Mouse (Mus musculus) stomach, postnatal 0 days (tissue): ENCODE results near the gene Espnl. TPM values are rescaled to one million over a fixed set of nuclear protein-coding genes. Genes with fewer than 3 reads are reported as not detected.

Experiments
- ATAC-seq: fragments of 200-750 bp; cut with Nextera tagmentation; 2 replicates; pipeline ENCODE4 v1.8.0; 2017; ENCODE audit not compliant: low FRiP score, low TSS enrichment
- DNase-seq: peaks from one replicate; pipeline ENCODE4 v3.0.0-alpha.2; 2016; ENCODE audit warnings: low spot score
- H3K27ac ChIP-seq: fragments of 300-500 bp; sonication (generic); replicated peaks from 2 replicates; pipeline ENCODE4 v1.5.1; 2014; ENCODE audit warnings: mild to moderate bottlenecking, control low read depth
- H3K27me3 ChIP-seq: fragments of 300-500 bp; sonication (generic); 2 replicates; pipeline ENCODE4 v1.6.1; 2014; ENCODE audit warnings: low read length; ENCODE audit not compliant: control insufficient read depth, insufficient read depth
- H3K36me3 ChIP-seq: fragments of 300-500 bp; sonication (generic); 2 replicates; pipeline ENCODE4 v1.6.1; 2014; ENCODE audit warnings: low read length, mixed read lengths; ENCODE audit not compliant: control insufficient read depth, insufficient read depth
- H3K4me1 ChIP-seq: fragments of 300-500 bp; sonication (generic); replicated peaks from 2 replicates; pipeline ENCODE4 v1.6.1; 2014; ENCODE audit warnings: antibody characterized with exemption; ENCODE audit not compliant: control insufficient read depth, insufficient read depth
- H3K4me2 ChIP-seq: fragments of 300-500 bp; sonication (generic); replicated peaks from 2 replicates; pipeline ENCODE4 v1.6.1; 2014; ENCODE audit warnings: low read depth, mild to moderate bottlenecking, control low read depth, moderate library complexity
- H3K4me3 ChIP-seq: fragments of 300-500 bp; sonication (generic); 2 replicates; pipeline ENCODE4 v1.5.1; 2014; ENCODE audit warnings: low read depth, low read length, control low read depth
- H3K9ac ChIP-seq: fragments of 300-500 bp; sonication (generic); 2 replicates; pipeline ENCODE4 v1.6.1; 2014; ENCODE audit warnings: mild to moderate bottlenecking, low read length, control low read depth, mixed read lengths
- H3K9me3 ChIP-seq: fragments of 300-500 bp; sonication (generic); 2 replicates; pipeline ENCODE4 v1.6.1; 2016; ENCODE audit warnings: low read length; ENCODE audit not compliant: control insufficient read depth
- CTCF ChIP-seq: IDR thresholded peaks from 2 replicates; pipeline ENCODE4 v1.5.1; 2016; ENCODE audit warnings: antibody characterized with exemption, low read depth, mild to moderate bottlenecking, moderate library complexity
- EP300 ChIP-seq: optimal IDR thresholded peaks from 2 replicates; pipeline ENCODE3; 2016; ENCODE audit warnings: antibody characterized with exemption
- WGBS: fragments of 180-500 bp; shearing (Covaris S2); extraction: QIAGEN DNeasy Blood & Tissue Kit; methylation state at CpG from one replicate; pipeline ENCODE4 v1.1.7; 2014; 5-methylcytosine and 5-hydroxymethylcytosine counted together
- polyA plus RNA-seq: library from polyadenylated mRNA; unstranded; fragments of >200 nt; fragmentation: Nextera tagmentation; extraction: Ambion mirVana; gene quantifications from 2 replicates; pipeline ENCODE4 v1.2.1, GENCODE M21; 2015

The Espnl gene
- polyA plus RNA-seq, 1 experiment from 2014 or later: 0.02 TPM

DNA sequence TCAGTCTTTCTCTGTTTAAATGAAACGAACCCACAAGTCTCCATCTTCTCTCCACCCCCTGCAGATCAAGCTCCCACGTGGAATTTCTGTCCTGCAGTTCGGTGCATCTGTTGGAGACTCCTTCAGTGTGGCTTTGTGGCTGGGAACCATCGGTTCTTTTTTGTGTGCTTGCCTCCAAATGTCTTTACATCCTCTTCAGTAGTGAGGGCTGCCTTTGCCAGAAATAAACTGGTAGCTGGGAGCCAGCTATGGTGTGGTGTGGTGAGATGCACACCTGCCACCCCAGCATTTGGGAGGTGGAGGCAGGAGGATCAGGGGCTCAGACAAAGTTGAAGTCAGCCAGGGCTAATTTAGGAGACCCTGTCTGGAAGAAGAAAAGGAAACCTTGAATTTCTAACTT, 10.2 kb downstream of the Espnl start:
- no peaks in the 10 kb centered on the region for H3K36me3 ChIP-seq
- 50% methylated on average over 4 of the region's 4 CpGs for WGBS
- no peaks in the 10 kb centered on the region for H3K27me3 ChIP-seq

DNA sequence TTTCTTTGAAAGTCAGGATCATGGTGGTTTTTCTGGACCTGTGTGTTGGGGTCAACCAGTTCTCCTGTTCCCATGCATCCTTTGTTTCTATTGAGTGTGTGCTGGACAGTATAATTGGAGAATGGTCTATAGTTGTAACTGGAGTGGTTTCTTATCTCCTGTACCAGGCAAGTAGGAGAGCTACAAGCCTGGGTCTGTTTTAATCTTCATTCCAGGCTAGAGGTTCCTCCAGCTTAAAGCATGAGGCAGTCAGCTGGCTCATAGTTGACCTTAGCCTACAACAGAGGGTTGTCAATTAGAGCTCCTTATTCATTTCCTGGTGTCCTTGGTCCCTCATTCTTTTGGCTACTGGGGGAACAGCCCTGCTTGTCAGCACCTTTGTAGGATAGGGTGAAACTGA, 11.7 kb downstream of the Espnl start:
- Histone ChIP-seq H3K27me3 (no peaks in the 10 kb centered on the region), H3K4me1 (no peaks in the 10 kb centered on the region), H3K9ac (no peak overlapping the region), H3K9me3 (no peaks in the 10 kb centered on the region), H3K36me3 (no peaks in the 10 kb centered on the region), H3K27ac (no peak overlapping the region), H3K4me2 (no peak overlapping the region), H3K4me3 (no peak overlapping the region)
- TF ChIP-seq CTCF (no peak), EP300 (no peak)
- ATAC-seq (no peak), DNase-seq (no peak)

More for the DNA sequence above, 10.2 kb downstream of the Espnl start:
- ATAC-seq (no peak), DNase-seq (no peak)
- Histone ChIP-seq H3K4me1 (no peaks in the 10 kb centered on the region), H3K27ac (no peak overlapping the region), H3K4me2 (no peak overlapping the region), H3K9ac (no peak overlapping the region), H3K4me3 (no peak overlapping the region), H3K9me3 (no peaks in the 10 kb centered on the region)
- TF ChIP-seq EP300 (no peak), CTCF (no peak)

DNA sequence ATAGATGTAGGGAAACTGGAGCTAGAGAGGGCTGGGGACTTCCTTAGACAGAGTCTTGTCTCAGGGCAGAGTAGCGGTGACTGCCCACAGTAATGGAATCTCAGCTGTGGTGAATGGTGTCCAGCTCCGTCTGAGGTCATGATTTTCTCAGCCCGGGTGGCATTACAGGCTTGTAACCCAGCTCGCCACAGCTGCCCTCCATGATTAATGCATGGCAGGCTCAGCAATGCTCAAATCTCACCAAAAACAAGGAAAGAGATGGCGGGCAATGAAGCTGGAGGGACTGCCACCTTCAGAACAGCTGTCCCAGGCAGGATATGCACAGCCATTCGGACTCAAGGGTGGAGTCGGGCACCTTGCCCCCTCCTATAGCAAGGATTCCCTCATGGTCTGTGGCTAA, 15.5 kb downstream of the Espnl start:
- no peak overlapping the region for H3K4me3 ChIP-seq
- no peaks in the 10 kb centered on the region for H3K36me3 ChIP-seq
- WGBS: 89% methylated on average over 7 of the region's 7 CpGs
- no peak for ATAC-seq
- H3K9me3 ChIP-seq: no peaks in the 10 kb centered on the region
- H3K4me2 ChIP-seq: no peak overlapping the region
- TF ChIP-seq CTCF (no peak), EP300 (no peak)
- H3K9ac ChIP-seq: no peak overlapping the region
- H3K27me3 ChIP-seq: no peaks in the 10 kb centered on the region
- no peaks in the 10 kb centered on the region for H3K4me1 ChIP-seq
- no peak overlapping the region for H3K27ac ChIP-seq
- no peak for DNase-seq

DNA sequence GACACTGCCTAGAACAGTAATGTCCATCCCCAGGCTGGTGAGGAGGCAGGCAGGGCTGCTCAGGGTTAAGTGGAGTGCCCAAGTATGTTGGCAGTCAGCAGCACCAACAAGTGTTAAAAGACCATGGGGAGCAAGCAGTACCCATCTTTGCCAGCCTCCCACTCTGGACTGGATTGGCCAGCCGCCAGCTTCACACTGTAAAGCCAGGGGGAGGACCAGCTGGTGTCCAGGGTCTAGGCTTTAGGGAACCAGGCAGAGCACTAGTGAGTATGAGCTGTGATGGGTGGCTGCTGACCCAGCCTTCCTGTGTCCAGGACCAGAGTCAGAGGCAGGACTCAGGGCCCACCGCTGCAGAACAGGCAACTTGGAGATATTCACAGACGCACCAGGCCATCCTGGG, 22.1 kb downstream of the Espnl start:
- H3K27ac ChIP-seq: no peak overlapping the region
- peaks cover 14% of the 10 kb centered on the region; the same call in 1 of the 2 replicates for H3K27me3 ChIP-seq
- H3K4me2 ChIP-seq: no peak overlapping the region
- TF ChIP-seq EP300 (no peak), CTCF (no peak)
- no peak for DNase-seq
- ATAC-seq: no peak
- H3K36me3 ChIP-seq: no peaks in the 10 kb centered on the region
- H3K9ac ChIP-seq: no peak overlapping the region
- WGBS: 73% methylated on average over 3 of the region's 3 CpGs
- H3K4me1 ChIP-seq: no peaks in the 10 kb centered on the region
- no peak overlapping the region for H3K4me3 ChIP-seq
- H3K9me3 ChIP-seq: no peaks in the 10 kb centered on the region

DNA sequence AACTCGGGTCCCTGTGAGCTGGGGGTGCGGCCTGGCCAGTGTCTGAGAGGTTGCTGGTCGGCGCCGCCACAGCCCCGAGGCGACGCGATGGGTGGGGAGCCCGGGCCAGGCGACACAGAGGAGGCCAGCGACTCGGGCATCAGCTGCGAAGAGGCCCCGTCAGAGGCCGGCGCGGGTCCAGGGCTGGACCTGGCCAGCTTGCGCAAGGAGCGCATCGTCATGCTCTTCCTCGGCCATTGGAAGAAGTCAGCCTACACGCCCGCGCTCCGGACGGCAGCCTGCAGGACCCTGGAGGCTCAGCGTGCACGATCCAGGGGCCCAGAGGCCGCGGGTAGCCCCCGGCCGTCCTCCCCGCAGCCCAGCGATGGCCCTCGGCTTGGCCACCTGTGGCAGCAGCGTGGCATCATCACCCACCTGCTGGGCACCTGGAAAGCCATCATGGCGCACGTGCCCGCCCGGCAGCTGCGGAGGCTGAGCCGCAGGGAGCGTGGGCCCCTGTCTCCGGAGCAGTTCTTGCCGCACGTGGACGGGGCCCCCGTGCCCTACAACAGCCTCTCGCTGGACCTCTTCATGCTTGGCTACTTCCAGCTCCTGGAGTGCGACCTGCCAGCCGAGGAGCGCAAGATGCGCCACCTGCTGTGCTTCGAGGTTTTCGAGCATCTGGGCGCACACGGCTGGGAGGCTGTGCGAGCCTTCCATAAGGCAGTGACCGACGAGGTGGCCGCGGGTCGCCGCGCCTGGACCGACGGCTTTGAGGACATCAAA, 23.2 kb downstream of the Espnl start:
- Histone ChIP-seq H3K9ac (0 out of 2 replicates have a peak overlapping the region, but pooled peaks have one; percentile 1), H3K36me3 (no peaks in the 10 kb centered on the region), H3K4me1 (no peaks in the 10 kb centered on the region), H3K9me3 (no peaks in the 10 kb centered on the region), H3K4me3 (peak overlapping the region; percentile 19), H3K27me3 (peaks cover 14% of the 10 kb centered on the region; the same call in 1 of the 2 replicates), H3K27ac (no peak overlapping the region), H3K4me2 (peak overlapping the region; percentile 50)
- WGBS: 3% methylated on average over 67 of the region's 68 CpGs
- peak; percentile 36 for DNase-seq
- peak; percentile 54 for TF ChIP-seq CTCF
- no peak for TF ChIP-seq EP300
- ATAC-seq: no peak

GRCm38 (mm10) chr1:91346892-91347291, 25.0 kb downstream of the Espnl start:
- Histone ChIP-seq H3K4me2 (no peak overlapping the region), H3K4me3 (no peak overlapping the region), H3K9me3 (no peaks in the 10 kb centered on the region), H3K9ac (no peak overlapping the region), H3K27ac (no peak overlapping the region), H3K27me3 (peaks cover 14% of the 10 kb centered on the region; the same call in 1 of the 2 replicates), H3K36me3 (no peaks in the 10 kb centered on the region), H3K4me1 (no peaks in the 10 kb centered on the region)
- no peak for TF ChIP-seq EP300
- peak; percentile 92 for TF ChIP-seq CTCF
- WGBS: 30% methylated on average over 3 of the region's 3 CpGs
- ATAC-seq (peak; percentile 69), DNase-seq (peak; percentile 64)
